Mouse (Mus musculus) adrenal gland, postnatal 10 days (tissue): Measurements from ENCODE around the gene Tmem97. TPM values are rescaled to one million over a fixed set of nuclear protein-coding genes. Genes with fewer than 3 reads are reported as not detected.
"Not testable (repeated sequence)": the region's sequence is repeated elsewhere in the genome, so short reads cannot be mapped to it uniquely, and the experiment has no call there.

Experiments
- DNase-seq: peaks from one replicate; pipeline ENCODE4 v3.0.0; 2021; ENCODE audit warnings: mixed read lengths
- total RNA-seq, 2 experiments: library from RNA; stranded (reverse); gene quantifications; 2 replicates each; pipeline ENCODE4 v1.2.3; 2021

The Tmem97 gene
- total RNA-seq, 2 experiments from 2014 or later: 39.1 to 40.9 TPM

DNA sequence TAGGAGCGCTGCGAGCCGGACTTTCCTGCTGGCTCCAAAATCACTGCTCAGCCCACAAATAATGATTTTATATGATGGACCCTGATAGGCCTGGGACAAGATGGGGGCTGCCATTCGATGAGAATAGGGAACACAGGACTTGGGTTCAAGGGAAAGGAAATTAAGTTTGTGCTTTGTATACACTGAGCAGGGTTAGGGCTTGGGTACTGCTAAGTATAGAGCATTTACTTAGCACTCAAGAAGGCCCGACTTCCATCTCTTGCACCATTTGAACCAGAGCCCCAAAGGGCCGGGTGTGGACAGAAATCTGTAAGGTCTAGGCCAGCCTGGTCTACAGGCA is 452 bp upstream of the Tmem97 start:
- DNase-seq: no peak

DNA sequence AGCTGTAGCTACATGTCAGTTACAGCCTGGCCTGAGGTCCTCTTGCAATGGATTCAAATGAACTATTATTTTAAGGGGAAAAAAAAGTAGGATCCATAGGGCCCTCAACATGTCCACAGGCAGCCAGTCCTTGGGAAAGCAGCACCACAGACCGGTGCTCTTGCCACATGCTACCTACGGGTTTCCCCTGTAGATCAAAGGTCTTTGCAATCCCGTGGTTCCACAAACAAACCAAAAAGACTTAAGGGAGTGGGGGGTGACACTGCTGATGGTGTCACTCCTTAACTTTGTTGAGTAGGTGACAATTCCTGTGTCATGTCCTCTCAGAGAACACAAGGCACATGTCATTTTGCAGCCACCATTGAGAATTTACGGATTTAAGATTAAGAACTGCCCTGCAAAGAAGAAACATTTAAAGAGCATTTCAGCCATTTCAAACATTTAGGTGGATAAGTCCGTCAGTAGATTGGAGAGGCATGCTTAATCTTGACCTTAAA is 1.0 kb downstream of the Tmem97 start:
- no peak for DNase-seq

DNA sequence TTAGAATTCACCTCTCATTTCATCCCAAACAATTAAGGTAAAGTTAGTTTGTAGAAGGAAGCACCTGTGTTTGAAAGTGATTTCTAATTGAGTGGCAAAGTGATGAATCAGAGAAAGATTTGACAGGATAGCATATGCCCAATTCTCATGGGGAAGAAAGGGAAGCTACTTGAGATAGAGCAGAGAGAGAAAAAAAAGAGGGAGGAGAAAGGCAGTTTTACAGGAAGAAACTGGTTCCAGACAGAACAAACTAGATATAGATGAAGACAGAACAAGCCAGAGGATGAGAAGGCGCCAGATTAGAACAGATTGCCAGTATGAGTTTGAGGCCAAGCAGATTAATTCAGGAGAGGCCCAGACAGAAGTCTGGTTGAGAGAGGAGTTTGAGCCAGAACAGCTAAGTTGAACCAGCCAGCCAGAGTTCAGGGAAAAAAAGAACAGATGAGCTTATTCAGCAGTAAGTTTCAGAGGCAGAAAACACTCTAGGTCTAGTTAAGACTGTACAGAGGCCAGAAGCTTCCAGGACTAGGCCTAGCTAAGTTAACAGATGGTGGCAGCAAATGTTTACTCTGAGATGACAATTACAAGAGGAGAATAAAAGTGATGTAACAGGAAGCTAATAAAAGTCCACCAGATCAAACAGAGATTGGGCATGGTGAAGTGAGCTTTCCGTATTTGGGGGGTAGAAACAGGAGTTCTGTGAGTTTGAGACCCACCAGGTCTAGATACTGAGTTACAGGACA is 2.7 kb downstream of the Tmem97 start:
- DNase-seq: no peak

DNA sequence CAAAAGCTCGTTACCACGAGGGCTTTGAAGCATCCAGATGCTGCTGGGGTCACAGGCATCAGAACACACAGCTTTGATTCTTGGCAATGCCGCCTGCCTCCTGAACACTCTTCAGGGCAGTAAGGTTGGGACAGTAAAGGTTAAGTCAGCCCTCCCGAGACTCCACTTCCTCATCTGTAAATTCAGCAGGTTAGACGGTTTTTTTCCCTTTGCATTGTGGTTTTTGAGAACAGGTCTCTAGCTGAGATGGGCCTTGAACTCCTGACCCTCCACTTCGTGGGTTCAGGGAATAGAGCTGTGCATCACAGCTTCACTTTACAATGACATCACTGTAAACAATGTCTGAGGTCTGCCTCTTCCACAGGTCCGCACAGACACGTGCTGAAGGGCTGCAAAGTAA is 5.4 kb downstream of the Tmem97 start:
- no peak for DNase-seq

DNA sequence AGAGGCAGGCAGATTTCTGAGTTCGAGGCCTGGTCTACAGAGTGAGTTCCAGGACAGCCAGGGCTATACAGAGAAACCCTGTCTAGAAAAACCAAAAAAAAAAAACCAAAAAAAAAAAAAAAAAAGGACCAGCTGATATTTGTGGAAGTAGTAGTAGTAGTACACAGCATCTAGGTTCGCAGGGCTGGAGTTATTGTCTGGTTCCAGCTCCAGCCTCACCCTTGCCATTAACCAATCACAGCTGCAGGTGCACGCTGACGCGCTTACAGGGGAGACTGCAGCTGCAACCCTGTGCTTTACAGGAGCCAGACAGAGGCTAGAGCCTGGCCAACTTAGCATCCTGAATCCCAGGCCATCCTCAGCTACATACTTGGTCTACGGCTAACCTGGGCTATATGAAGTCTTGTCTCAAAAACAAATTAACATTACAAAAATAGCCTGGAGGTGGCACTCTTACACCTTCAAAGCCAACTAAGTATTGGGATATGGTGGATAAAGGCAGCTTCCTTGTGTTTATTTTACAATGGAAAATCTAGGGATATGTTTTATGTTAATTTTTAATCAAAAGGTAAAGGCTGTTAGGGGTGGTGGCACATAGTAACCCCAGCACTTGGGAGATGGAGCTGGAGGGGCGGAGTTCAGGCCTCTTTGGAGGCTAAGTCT is 6.0 kb downstream of the Tmem97 start:
- DNase-seq: no peak

DNA sequence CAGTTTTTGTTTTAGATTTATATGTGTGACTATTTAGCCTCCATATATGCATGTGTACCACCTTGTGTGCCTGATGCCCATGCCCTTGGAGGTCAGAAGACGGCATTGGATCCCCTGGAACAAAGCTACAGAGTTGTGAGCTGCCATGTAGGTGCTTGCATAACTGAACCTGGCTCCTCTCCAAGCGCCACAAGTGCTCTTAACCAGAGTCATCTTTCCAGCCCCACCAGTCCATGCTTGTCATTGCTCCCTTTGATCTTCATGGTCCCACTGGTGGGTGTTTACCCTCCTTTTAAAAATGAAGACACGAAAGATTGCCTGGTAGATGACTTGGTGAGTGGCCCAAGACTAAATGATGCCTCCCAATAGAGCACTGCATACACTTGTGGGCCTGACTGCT is 10.2 kb downstream of the Tmem97 start:
- DNase-seq: peak; percentile 48

DNA sequence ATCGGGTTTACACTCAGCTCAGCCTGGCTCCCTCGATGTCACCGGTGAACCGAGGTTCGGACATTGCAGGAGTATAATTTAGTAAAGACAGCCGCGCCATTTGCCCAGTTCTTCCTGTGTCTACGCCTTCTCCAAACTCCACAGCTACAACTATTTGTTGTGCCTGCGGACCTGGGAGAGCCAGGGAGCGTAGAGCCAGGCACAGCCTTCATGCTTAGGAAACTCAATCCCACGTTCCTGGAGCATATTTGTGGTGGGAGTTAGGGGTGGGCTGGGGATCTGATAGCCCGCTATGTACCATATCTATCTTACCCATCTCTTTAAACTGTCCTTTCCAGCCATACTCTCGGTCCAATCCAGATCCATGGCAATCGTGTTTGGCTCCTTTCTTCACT is 13.9 kb downstream of the Tmem97 start:
- no peak for DNase-seq

DNA sequence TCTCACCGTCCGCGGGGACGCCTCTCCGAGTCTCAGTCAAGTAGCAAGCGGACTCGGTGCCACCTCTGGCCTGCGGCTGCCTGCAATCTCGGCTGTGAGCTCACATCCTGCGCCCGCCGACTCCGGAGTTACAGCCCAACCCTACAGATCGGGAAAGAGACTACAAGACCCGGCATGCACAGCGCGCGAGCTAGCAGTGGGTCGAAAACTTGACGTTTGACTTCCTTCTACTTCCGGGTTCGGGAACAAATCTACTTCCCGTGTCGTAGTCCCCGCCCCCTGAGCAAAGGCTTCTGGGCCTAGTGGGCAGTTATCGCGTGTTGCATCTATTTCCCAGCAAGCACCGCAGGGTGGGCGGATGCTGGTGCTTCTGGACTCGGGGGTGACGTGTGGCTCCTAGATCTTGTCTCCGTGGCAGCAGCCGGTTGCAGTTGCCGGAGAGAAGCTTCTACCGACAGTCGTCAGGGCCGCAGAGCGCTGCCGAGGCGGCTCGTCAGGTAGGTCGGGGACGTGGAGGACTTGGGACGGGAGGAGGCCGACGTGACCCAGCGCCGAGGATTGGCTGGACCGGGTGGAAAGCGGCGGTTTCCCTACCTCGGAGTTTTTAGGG is 14.4 kb downstream of the Tmem97 start, which contains the start of the genes Tnfaip1 and Ift20:
Tnfaip1 (minus strand) TSS at position 253 of the 610 bp plus-strand sequence.
Ift20 (plus strand) TSS at position 282 of the 610 bp plus-strand sequence.
- peak; percentile 97 for DNase-seq

DNA sequence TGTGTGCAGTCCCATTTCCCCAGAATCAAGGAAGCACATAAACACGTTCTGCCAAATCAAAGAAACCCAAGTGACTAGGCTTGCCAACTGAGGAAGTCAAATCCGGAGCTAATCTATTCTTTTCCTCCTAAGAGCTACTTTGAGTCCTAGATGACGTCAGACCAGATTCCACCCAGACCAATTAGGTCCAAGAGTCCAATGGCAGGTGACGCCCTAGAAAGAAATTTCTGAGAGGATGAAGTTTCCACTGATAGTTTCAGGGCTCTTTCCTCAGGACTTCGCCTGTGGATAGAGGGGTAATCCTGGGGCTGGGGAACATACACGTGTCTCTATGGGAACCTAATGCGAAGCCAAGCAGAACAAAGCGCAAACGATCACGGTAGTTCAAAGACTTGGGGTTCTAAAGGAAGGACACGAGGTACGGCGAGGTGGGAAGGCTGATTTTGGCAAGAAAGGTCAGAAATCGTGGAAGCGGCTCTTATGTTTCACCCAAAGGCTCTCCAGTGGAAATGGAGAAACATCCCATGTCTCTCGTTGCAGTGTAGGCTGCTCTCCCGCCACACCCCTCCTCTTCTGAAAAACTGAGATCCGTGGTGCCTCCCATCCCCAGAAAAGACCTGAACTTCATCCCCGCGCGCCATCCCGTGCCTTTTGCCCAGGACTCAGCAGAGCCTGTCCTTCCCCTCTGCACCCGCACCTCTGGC is 15.0 kb downstream of the Tmem97 start:
- peak; percentile 47 for DNase-seq

DNA sequence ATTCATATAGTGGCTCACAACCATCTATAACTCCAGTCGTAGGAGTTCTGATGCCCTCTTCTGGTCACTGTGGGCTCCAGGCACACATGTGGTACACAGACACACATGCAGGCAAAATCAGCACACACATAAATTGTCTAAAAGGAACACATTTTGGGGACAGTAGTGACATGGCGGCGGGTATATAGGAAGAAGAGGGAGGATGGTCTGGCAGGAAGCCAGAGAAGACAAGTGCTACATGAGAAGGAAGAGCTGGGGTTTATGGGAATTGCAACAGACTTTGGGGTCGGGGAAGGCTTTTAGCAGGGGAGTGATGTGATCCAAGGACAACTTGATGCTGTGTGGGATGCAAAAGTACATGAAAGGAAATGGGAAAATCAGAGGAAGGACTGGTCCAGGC is 16.1 kb downstream of the Tmem97 start:
- no peak for DNase-seq

DNA sequence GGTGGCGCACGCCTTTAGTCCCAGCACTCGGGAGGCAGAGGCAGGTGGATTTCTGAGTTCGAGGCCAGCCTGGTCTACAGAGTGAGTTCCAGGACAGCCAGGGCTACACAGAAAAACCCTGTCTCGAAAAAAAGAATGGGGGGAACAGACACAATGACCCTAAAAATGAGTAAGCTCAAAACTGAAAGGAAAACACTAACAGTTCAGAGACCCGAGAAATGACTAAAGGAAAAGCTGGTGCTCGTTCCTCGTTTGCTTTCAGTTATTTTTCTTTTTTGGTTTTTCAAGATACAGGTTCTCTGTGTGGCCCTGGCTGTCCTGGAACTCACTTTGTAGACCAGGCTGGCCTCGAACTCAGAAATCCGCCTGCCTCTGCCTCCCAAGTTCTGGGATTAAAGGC is 19.1 kb downstream of the Tmem97 start:
- DNase-seq: not testable (repeated sequence)

DNA sequence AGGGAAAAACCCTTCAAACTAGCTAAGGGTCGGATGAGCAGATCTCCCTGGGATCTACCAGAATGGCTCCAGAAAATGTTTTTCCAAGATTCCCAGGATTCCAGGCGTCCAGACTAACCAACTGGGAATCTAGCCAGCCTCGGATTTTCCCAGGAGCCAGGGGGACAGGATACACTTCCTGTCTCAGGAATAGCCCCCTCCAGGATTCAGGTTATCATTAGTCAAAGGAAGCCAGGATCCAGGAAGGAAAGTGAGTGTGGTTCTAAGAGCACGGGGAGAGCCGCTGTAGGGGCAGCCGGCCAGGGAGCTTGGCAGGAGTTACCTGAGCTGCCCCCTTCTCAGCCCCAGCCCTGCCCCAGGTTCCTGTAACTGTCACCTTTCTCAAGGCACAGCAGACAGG is 19.5 kb downstream of the Tmem97 start:
- peak; percentile 33 for DNase-seq

DNA sequence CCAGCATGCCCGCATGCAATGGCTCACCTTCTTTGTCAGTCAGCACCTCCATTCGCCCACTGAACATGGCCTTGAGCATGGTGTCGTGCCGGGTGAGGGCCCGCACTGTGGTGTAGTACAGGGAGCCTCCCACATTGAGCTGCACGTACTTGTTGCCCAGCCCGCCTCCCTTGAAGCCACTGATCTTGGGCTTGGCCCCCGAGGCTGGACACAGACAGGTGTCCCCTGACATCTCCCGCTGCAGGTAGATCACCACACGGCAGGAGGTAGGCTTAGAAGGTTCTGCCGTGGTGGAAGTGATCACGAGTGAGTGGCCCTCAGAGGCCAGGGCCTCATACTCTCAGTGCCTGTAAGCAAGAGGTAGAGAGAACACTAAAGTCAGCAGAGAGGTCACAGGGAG is 20.6 kb downstream of the Tmem97 start:
- no peak for DNase-seq

DNA sequence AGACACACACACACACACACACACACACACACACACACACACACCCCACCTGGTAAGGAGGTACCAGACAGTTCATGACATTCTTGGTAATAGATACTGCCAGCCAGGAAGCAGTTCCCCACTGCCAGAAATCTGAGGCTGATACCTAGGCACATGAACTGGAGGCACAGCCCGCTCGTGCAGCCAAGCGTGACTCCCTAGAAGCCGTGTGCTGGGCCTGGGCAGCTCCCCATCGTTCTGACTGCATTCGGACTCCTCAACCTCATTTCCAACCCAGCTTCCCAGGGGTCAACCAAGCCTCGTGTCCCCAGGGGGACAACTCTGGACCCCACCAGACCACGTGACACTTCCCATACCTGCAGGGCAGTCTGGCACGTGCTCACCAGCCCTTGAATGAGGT is 21.9 kb downstream of the Tmem97 start:
- no peak for DNase-seq

DNA sequence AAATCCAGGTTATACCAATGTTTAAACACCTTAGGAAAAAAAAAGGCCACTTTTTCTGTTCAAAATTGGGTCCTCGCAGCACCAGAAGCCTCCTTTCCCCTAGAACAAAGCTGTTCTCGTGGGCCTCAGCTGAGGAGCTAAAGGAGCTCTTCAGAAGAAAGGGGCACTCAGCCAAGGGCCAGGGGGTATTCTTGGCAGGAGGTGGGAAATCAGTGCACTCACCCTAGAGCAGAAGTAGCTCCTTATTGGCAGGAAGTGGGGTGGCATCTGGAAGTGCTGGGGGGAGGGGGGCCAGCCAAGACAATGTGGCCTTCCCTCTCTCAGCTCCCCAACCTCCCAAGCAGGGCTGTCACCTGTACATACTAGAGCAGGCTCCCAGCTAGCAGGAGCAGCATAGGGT is 25.7 kb downstream of the Tmem97 start:
- no peak for DNase-seq

DNA sequence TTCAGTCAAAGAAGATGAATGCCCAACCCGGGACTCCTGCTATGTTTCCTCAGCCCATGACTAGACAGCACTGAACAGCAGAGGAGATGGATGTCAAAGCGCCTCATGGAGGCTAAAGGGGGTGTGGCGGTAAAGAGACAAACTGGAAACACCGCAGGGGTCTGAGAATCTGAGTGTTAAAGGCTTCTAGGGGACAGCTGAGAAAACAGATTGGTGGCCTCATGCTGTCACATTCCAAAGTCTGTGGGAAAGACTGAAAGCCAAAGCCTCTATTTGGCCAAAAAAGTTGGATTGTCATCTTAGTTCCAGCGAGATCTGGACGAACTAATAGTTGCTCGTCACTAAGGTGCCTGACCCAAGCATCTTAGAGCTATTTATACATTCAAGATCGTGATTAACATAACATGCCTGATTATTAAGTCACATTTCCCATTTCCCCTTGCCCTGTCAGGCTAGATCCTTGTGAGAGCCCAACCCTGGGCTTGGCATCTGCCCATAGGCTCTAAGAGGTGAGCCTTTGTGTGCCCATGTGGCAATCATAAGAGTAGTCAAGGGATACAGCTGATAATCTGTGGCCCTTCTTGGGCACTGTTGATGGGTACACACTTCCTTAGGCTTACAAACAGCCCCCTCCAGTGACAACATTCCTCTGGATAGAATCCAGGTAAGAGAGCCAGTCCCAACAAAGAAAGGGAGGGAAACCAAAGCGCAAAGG is 27.2 kb downstream of the Tmem97 start:
- DNase-seq: no peak

DNA sequence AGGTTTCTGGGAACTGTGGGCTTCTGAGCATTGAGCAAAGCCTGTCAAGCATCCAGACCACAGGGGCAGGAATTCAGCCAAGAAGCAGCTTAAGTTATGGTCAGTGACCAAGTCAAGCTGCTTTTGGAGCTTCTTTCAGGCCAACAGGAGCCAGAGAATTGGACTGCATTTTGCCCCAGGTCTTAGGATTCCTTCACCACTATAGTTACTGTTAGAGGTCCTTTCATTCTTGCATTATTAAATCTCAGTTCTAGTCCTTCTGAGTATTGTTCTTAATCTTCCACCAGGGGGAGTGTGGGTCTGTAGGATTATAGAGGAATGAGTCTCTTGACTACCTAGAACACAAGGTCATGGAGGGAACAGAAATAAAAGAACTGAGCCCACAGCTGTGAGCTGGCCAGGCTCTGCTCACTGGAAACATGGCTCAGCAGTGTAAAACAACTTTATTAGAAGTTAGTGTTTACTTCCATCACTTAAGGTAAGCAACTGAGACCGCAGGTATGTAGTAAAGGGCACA is 28.0 kb downstream of the Tmem97 start:
- no peak for DNase-seq

DNA sequence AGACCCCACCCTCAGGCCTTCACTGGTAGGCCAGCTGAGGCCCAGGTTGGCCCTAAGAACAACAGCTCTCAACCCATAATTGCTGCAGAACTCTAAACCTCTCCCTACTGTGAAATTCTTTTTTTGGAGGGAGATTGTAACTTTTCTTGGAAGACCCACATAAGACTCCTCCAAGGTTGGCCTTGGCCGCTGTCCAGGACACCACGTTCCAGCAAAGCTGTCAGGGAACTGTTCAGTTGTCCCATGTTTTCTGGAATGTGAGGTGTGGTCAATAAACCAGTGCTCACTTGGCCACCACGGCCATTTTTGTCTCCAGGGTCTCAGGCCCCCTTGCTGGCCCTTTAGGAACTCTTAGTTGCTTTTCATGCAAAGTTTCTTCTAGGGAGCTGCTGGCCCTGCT is 28.7 kb downstream of the Tmem97 start:
- DNase-seq: no peak

DNA sequence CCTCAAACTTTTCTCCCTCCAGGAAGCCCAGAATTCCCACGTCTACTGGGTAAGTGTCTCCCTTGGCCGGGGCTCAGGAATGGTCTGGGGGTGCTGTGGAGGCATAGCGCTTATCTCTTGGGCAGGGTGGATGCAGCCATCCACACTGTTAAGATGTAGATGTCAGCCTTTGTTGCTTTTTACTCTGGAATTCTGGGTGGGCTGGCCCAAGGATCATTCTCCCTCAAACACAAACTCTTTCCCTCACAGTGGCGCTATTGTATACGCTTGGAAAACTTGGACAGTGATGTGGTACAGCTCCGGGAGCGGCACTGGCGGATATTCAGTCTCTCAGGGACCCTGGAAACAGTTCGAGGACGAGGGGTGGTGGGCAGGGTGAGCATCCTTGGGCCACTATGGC is 31.6 kb downstream of the Tmem97 start:
- DNase-seq: no peak

DNA sequence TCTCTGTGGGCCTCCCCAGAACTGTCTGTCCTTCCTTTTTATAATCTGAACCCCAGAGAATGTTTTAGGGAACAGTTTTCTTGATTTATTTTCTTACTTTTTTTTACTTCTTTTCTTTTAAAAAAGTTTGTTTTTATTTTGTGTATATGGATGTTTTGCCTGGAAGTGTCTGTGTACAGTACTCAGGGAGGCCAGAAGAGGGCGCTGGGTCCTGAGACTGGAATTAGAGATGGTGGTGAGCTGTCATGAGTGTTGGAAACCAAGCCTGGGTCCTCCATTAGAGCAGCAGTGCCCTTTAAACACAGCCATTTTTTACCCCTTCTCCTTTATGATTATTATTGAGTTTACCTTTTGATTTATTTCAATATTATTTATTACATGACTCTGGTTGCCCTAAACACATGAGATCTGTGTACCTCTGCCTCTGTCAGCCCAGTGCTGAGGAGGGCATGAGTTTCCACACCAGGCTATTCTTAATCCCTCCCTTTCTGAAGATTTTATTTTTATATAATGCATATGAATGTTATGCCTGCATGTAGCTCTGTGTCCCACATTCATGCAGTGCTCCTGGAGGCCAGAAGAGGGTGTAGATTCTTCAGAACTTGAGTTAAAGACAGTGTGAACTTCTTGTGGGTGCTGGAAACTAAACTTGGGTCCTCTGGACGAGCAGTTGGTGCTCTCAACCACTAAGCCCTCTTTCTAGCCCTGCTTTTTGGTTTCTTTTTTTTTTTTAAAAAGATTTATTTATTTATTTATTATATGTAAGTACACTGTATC is 34.8 kb downstream of the Tmem97 start:
- no peak for DNase-seq
